Mouse (Mus musculus) limb, embryonic 12.5 days (tissue): ENCODE results near the gene Smap1. TPM values are rescaled to one million over a fixed set of nuclear protein-coding genes. Genes with fewer than 3 reads are reported as not detected.

Experiments used
- ATAC-seq: fragments of 200-750 bp; cut with Nextera tagmentation; 2 replicates; pipeline ENCODE4 v1.8.0; 2017; ENCODE audit warnings: low read depth, moderate TSS enrichment; ENCODE audit not compliant: insufficient number of reproducible peaks, insufficient read depth, low FRiP score, low TSS enrichment
- H3K27ac ChIP-seq: fragments of 300-500 bp; sonication (generic); 2 replicates; pipeline ENCODE4 v1.5.1; 2016; ENCODE audit warnings: mild to moderate bottlenecking, moderate library complexity
- H3K27me3 ChIP-seq: fragments of 300-500 bp; sonication (generic); 2 replicates; pipeline ENCODE4 v1.6.1; 2016; ENCODE audit warnings: mild to moderate bottlenecking, moderate library complexity
- H3K36me3 ChIP-seq: fragments of 300-500 bp; sonication (generic); 2 replicates; pipeline ENCODE4 v1.6.1; 2016; ENCODE audit warnings: mild to moderate bottlenecking, moderate library complexity
- H3K4me1 ChIP-seq: fragments of 300-500 bp; sonication (generic); replicated peaks from 2 replicates; pipeline ENCODE4 v1.6.1; 2016
- H3K4me2 ChIP-seq: fragments of 300-500 bp; sonication (generic); 2 replicates; pipeline ENCODE4 v1.6.1; 2016; ENCODE audit warnings: mild to moderate bottlenecking, moderate library complexity
- H3K4me3 ChIP-seq: fragments of 300-500 bp; sonication (generic); replicated peaks from 2 replicates; pipeline ENCODE4 v1.5.1; 2016; ENCODE audit warnings: mild to moderate bottlenecking
- H3K9ac ChIP-seq: fragments of 300-500 bp; sonication (generic); replicated peaks from 2 replicates; pipeline ENCODE4 v1.6.1; 2016; ENCODE audit warnings: mild to moderate bottlenecking, moderate library complexity
- H3K9me3 ChIP-seq: fragments of 300-500 bp; sonication (generic); 2 replicates; pipeline ENCODE4 v1.6.1; 2016; ENCODE audit warnings: mild to moderate bottlenecking, moderate library complexity
- WGBS: fragments of 180-500 bp; shearing (Covaris S2); methylation state at CpG from one replicate; pipeline ENCODE4 v1.1.7; 2016; 5-methylcytosine and 5-hydroxymethylcytosine counted together
- polyA plus RNA-seq: library from polyadenylated mRNA; unstranded; fragments of >200 nt; fragmentation: Nextera tagmentation; extraction: Ambion mirVana; gene quantifications from 2 replicates; pipeline ENCODE4 v1.2.1, GENCODE M21; 2016

Smap1 gene
- polyA plus RNA-seq, 1 experiment from 2014 or later: 42.8 TPM

- Histone ChIP-seq H3K4me2 (no peak overlapping the region), H3K4me1 (no peaks in the 10 kb centered on the region), H3K27ac (no peak overlapping the region), H3K9ac (no peak overlapping the region), H3K36me3 (peaks cover 24% of the 10 kb centered on the region), H3K27me3 (no peaks in the 10 kb centered on the region), H3K4me3 (no peak overlapping the region), H3K9me3 (no peaks in the 10 kb centered on the region)
- 96% methylated on average over 1 of the region's 1 CpGs for WGBS
- ATAC-seq: no peak
Observed at GRCm38 (mm10) chr1:23872194-23872593, 49.9 kb downstream of the Smap1 start.

- WGBS: 78% methylated on average over 2 of the region's 2 CpGs
- no peak overlapping the region for H3K9ac ChIP-seq
- peaks cover 9% of the 10 kb centered on the region; the same call in 1 of the 2 replicates for H3K36me3 ChIP-seq
- H3K4me1 ChIP-seq: no peaks in the 10 kb centered on the region
- no peak overlapping the region for H3K27ac ChIP-seq
- no peak for ATAC-seq
- no peak overlapping the region for H3K4me2 ChIP-seq
- no peak overlapping the region for H3K4me3 ChIP-seq
- no peaks in the 10 kb centered on the region for H3K27me3 ChIP-seq
- no peaks in the 10 kb centered on the region for H3K9me3 ChIP-seq
Observed at GRCm38 (mm10) chr1:23867350-23867862, 54.7 kb downstream of the Smap1 start.

- no peak for ATAC-seq
Observed at GRCm38 (mm10) chr1:23865566-23865965, 56.6 kb downstream of the Smap1 start.

GRCm38 (mm10) chr1:23860944-23861343 lies 61.2 kb downstream of the Smap1 start:
- H3K9ac ChIP-seq: no peak overlapping the region
- no peak overlapping the region for H3K27ac ChIP-seq
- H3K4me2 ChIP-seq: no peak overlapping the region
- H3K36me3 ChIP-seq: peaks cover 38% of the 10 kb centered on the region
- H3K9me3 ChIP-seq: no peaks in the 10 kb centered on the region
- H3K4me3 ChIP-seq: no peak overlapping the region
- H3K4me1 ChIP-seq: no peaks in the 10 kb centered on the region
- ATAC-seq: no peak
- no peaks in the 10 kb centered on the region for H3K27me3 ChIP-seq
- 92% methylated on average over 2 of the region's 2 CpGs for WGBS

More at GRCm38 (mm10) chr1:23865566-23865965, 56.6 kb downstream of the Smap1 start:
- Histone ChIP-seq H3K27me3 (no peaks in the 10 kb centered on the region), H3K27ac (no peak overlapping the region), H3K4me1 (no peaks in the 10 kb centered on the region), H3K4me2 (no peak overlapping the region), H3K4me3 (no peak overlapping the region), H3K36me3 (peaks cover 9% of the 10 kb centered on the region; the same call in 1 of the 2 replicates), H3K9ac (no peak overlapping the region), H3K9me3 (no peaks in the 10 kb centered on the region)
- WGBS: 98% methylated on average over 7 of the region's 7 CpGs

DNA sequence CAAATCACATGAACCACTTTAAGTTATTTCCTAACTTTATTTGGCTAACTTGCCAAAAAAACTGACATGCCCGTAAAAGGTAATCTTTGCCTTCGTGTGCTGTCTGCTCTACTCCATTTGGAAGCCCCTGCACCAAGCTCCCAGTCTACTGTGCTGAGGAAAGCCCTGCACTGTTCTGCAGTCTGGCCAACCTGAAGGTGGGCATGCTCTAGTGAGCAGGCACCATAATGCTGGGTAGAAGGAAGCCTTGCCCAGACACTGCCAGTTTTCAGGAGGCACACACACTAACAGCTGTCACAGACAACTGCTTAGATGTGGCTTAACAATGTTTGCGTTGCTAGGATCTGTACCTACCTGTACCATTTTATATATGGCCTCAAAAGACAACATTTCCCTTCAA lies 66.5 kb downstream of the Smap1 start:
- Histone ChIP-seq H3K9me3 (no peaks in the 10 kb centered on the region), H3K4me2 (no peak overlapping the region), H3K9ac (no peak overlapping the region), H3K27ac (no peak overlapping the region), H3K36me3 (peaks cover 41% of the 10 kb centered on the region), H3K4me1 (no peaks in the 10 kb centered on the region), H3K27me3 (no peaks in the 10 kb centered on the region), H3K4me3 (no peak overlapping the region)
- WGBS: 79% methylated on average over 3 of the region's 3 CpGs
- ATAC-seq: no peak

- H3K27ac ChIP-seq: no peak overlapping the region
- H3K4me1 ChIP-seq: no peaks in the 10 kb centered on the region
- H3K9ac ChIP-seq: no peak overlapping the region
- no peaks in the 10 kb centered on the region for H3K27me3 ChIP-seq
- no peak overlapping the region for H3K4me3 ChIP-seq
- WGBS: 83% methylated on average over 10 of the region's 10 CpGs
- peaks cover 52% of the 10 kb centered on the region for H3K36me3 ChIP-seq
- no peaks in the 10 kb centered on the region for H3K9me3 ChIP-seq
- ATAC-seq: no peak
- H3K4me2 ChIP-seq: no peak overlapping the region
Observed at GRCm38 (mm10) chr1:23846044-23846680, 76.0 kb downstream of the Smap1 start.

GRCm38 (mm10) chr1:23845007-23845406 lies 77.1 kb downstream of the Smap1 start:
- Histone ChIP-seq H3K4me3 (no peak overlapping the region), H3K4me1 (no peaks in the 10 kb centered on the region), H3K4me2 (no peak overlapping the region), H3K9ac (no peak overlapping the region), H3K27ac (no peak overlapping the region), H3K9me3 (no peaks in the 10 kb centered on the region), H3K27me3 (no peaks in the 10 kb centered on the region), H3K36me3 (peaks cover 52% of the 10 kb centered on the region)
- WGBS: 92% methylated on average over 10 of the region's 10 CpGs
- no peak for ATAC-seq

DNA sequence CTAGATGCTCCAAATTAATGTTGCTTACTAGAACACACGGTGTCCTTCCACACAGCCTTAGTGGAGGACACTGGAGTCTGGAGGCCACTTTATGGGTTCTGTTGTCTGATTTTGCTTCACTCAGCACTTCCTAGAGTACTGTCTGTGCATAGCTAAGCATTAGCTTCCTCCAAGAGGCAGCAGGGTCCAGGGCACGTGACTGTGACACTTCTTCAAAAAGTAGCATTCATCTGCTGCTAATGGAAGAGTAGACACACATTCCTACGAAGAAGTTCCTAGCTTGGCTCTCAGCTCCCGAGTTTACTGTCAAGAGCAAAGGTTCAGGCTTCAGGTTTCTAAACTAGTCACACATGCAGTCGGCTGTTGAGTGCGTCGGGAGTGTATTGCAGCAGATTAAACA lies 78.3 kb downstream of the Smap1 start:
- no peaks in the 10 kb centered on the region for H3K27me3 ChIP-seq
- no peak overlapping the region for H3K9ac ChIP-seq
- H3K9me3 ChIP-seq: no peaks in the 10 kb centered on the region
- no peak overlapping the region for H3K27ac ChIP-seq
- peaks cover 47% of the 10 kb centered on the region for H3K36me3 ChIP-seq
- H3K4me3 ChIP-seq: no peak overlapping the region
- no peak overlapping the region for H3K4me2 ChIP-seq
- no peak for ATAC-seq
- H3K4me1 ChIP-seq: no peaks in the 10 kb centered on the region
- WGBS: 91% methylated on average over 7 of the region's 7 CpGs

DNA sequence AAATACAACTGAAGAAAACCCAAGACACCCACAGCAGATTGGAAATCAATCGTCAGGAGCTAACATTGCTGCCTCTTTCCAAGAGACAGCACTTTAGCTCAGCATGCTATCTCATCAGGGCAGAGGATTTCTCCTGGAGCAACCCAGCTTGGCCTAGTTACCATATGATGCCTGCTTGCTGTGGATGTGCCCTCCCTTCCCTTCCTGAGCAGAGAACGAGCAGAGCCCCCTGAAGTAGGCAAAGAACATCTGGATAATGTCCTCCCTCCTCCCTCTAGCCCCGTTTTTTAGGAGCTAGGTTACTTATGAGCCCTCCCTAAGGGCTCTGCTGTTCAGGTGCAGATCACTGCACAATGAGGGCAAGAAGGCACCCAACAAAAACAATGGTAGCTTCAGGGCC lies 79.5 kb downstream of the Smap1 start:
- no peak overlapping the region for H3K4me3 ChIP-seq
- H3K27ac ChIP-seq: no peak overlapping the region
- H3K4me2 ChIP-seq: no peak overlapping the region
- no peaks in the 10 kb centered on the region for H3K4me1 ChIP-seq
- no peak for ATAC-seq
- peaks cover 38% of the 10 kb centered on the region for H3K36me3 ChIP-seq
- no peaks in the 10 kb centered on the region for H3K9me3 ChIP-seq
- H3K9ac ChIP-seq: no peak overlapping the region
- WGBS: 56% methylated on average over 3 of the region's 3 CpGs
- H3K27me3 ChIP-seq: no peaks in the 10 kb centered on the region

DNA sequence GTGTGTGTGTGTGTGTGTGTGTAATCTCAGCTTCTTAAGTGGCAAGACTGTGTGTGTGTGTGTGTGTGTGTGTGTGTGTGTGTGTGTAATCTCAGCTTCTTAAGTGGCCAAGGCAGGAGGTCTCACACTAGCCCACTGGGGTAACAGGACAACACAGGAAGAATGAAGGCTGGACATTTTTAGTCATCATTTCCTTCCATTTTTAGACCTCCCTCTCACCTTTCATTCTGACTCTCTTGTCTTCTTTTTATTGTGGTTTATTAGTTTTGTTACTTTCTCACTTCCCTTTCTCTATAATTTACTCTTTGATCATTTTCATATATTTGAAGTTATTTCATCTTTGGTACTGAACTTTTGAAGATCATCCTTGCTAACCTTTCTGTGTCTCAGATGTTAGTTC lies 81.2 kb downstream of the Smap1 start:
- H3K4me2 ChIP-seq: no peak overlapping the region
- ATAC-seq: no peak
- no peak overlapping the region for H3K9ac ChIP-seq
- no peak overlapping the region for H3K4me3 ChIP-seq
- no peaks in the 10 kb centered on the region for H3K9me3 ChIP-seq
- H3K27me3 ChIP-seq: no peaks in the 10 kb centered on the region
- H3K4me1 ChIP-seq: no peaks in the 10 kb centered on the region
- H3K27ac ChIP-seq: no peak overlapping the region
- peaks cover 25% of the 10 kb centered on the region for H3K36me3 ChIP-seq

- Histone ChIP-seq H3K4me2 (no peak overlapping the region), H3K36me3 (no peaks in the 10 kb centered on the region), H3K9ac (no peak overlapping the region), H3K27me3 (no peaks in the 10 kb centered on the region), H3K9me3 (no peaks in the 10 kb centered on the region), H3K4me1 (no peaks in the 10 kb centered on the region), H3K27ac (no peak overlapping the region), H3K4me3 (no peak overlapping the region)
- WGBS: 89% methylated on average over 4 of the region's 4 CpGs
- no peak for ATAC-seq
Observed at GRCm38 (mm10) chr1:23836630-23837029, 85.5 kb downstream of the Smap1 start.

DNA sequence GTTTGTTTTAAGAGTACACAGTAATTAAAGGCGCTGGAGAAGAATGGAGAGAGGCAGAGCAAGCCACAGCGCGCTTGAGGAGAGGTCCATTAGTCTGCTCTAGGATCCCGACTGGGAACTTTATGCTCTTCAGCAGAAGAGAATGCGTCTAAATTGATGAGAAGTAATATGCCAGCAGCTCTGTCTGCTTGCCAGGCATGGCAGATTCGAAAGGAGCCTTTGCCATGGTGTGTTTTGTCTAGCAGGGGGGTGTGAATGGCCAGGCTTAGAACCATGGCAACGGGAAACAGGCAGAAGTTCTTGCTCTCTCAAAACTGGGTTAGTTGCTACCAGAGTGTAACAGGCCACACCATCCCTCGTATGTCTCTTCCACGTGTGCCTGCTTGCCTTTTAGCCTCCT lies 87.3 kb downstream of the Smap1 start:
- H3K4me1 ChIP-seq: no peaks in the 10 kb centered on the region
- no peak overlapping the region for H3K9ac ChIP-seq
- WGBS: 62% methylated on average over 9 of the region's 9 CpGs
- no peak overlapping the region for H3K4me3 ChIP-seq
- H3K9me3 ChIP-seq: no peaks in the 10 kb centered on the region
- no peak for ATAC-seq
- no peak overlapping the region for H3K4me2 ChIP-seq
- no peak overlapping the region for H3K27ac ChIP-seq
- no peaks in the 10 kb centered on the region for H3K36me3 ChIP-seq
- no peaks in the 10 kb centered on the region for H3K27me3 ChIP-seq
